Comparison of ENCODE assay signal across 28 mouse cellular contexts in genomic region chr13:99209859-99210258, GRCm38 (mm10).
"Had no signal": no experiment of that assay in that cellular context is flagged by ENCODE, and none has a peak within 500 bp of the region (broad histone marks: within the 10 kb centered on the region; RNA-seq: fewer than 3 reads in every experiment).

No protein-coding gene starts in this region.

- H3K4me3 ChIP-seq: heart, embryonic 10.5 days; heart, embryonic 12.5 days; heart, embryonic 13.5 days; heart, embryonic 15.5 days; hindbrain, embryonic 10.5 days; hindbrain, embryonic 12.5 days; hindbrain, embryonic 13.5 days; hindbrain, embryonic 15.5 days; intestine, embryonic 15.5 days; kidney, embryonic 15.5 days; layer of hippocampus, adult 2 months had no signal

- H3K36me3 ChIP-seq: heart, embryonic 10.5 days; heart, embryonic 12.5 days; heart, embryonic 13.5 days; heart, embryonic 15.5 days; hindbrain, embryonic 10.5 days; hindbrain, embryonic 12.5 days; hindbrain, embryonic 13.5 days; hindbrain, embryonic 15.5 days; intestine, embryonic 15.5 days; kidney, embryonic 15.5 days had no signal

- H3K27me3 ChIP-seq: heart, embryonic 12.5 days; heart, embryonic 13.5 days; heart, embryonic 15.5 days; hindbrain, embryonic 12.5 days; hindbrain, embryonic 13.5 days; hindbrain, embryonic 15.5 days; intestine, embryonic 15.5 days; kidney, embryonic 15.5 days had no signal

- DNase-seq: heart, postnatal 10 days; heart, postnatal 36 days; heart, postnatal 4 days; kidney, adult 11 months; kidney, adult 18-20 months; kidney, adult 2 months; kidney, adult 8-10 months; kidney, adult 9 months; kidney, postnatal 10 days; kidney, postnatal 14 days; kidney, postnatal 25 days; kidney, postnatal 36 days; kidney, postnatal 4 days; layer of hippocampus, adult 9-11 months; layer of hippocampus, postnatal 36 days had no signal

- H3K4me2 ChIP-seq: heart, embryonic 11.5 days; heart, embryonic 12.5 days; heart, embryonic 13.5 days; heart, embryonic 15.5 days; hindbrain, embryonic 12.5 days; hindbrain, embryonic 13.5 days; hindbrain, embryonic 14.5 days; hindbrain, embryonic 15.5 days; intestine, embryonic 15.5 days; kidney, embryonic 15.5 days had no signal
